12 mouse cellular contexts compared by ENCODE assay signal in genomic region chr17:63685956-63686355, GRCm38 (mm10).
DNase-seq lines count a peak whose midpoint lies in the region; ATAC-seq and TF ChIP-seq lines count a peak whose summit lies in the region.
"Had no signal": no experiment of that assay in that cellular context is flagged by ENCODE, and none has a peak within 500 bp of the region (broad histone marks: within the 10 kb centered on the region; RNA-seq: fewer than 3 reads in every experiment).

No protein-coding gene starts in this region.

- no peaks in the 10 kb centered on the region for H3K27me3 ChIP-seq in embryonic facial prominence, embryonic 15.5 days
- no peaks in the 10 kb centered on the region for H3K27me3 ChIP-seq in midbrain, postnatal 0 days (ENCODE audit: insufficient read depth, low read length)

- H3K4me1 ChIP-seq in embryonic facial prominence, embryonic 15.5 days: peaks cover 5% of the 10 kb centered on the region; the same call in 1 of the 2 replicates
- no peaks in the 10 kb centered on the region for H3K4me1 ChIP-seq in midbrain, postnatal 0 days (ENCODE audit: insufficient read depth, low read length)

- peak; percentile 47; the same call in 1 of the 2 replicates for ATAC-seq in embryonic facial prominence, embryonic 15.5 days (ENCODE audit: insufficient number of reproducible peaks, low FRiP score, low TSS enrichment, low read depth)
- ATAC-seq in midbrain, postnatal 0 days (ENCODE audit: low FRiP score): peak; percentile 76

- H3K36me3 ChIP-seq in embryonic facial prominence, embryonic 15.5 days: no peaks in the 10 kb centered on the region
- H3K36me3 ChIP-seq in midbrain, postnatal 0 days (ENCODE audit: insufficient read depth, low read length): no peaks in the 10 kb centered on the region

- 15% methylated on average over 4 of the region's 4 CpGs for WGBS in embryonic facial prominence, embryonic 15.5 days
- 32% methylated on average over 4 of the region's 4 CpGs for WGBS in midbrain, postnatal 0 days

- no peaks in the 10 kb centered on the region for H3K9me3 ChIP-seq in embryonic facial prominence, embryonic 15.5 days (replicated peaks)
- no peaks in the 10 kb centered on the region for H3K9me3 ChIP-seq in midbrain, postnatal 0 days (ENCODE audit: low read length)

- no peak overlapping the region for H3K9ac ChIP-seq in embryonic facial prominence, embryonic 15.5 days
- no peak overlapping the region for H3K9ac ChIP-seq in midbrain, postnatal 0 days (replicated peaks; ENCODE audit: low read length, poor library complexity, severe bottlenecking)
- H3K9ac ChIP-seq: liver, embryonic 14.5 days had no signal

- no peak overlapping the region for H3K4me2 ChIP-seq in embryonic facial prominence, embryonic 15.5 days (replicated peaks)
- H3K4me2 ChIP-seq in midbrain, postnatal 0 days (ENCODE audit: low read depth, low read length, poor library complexity, severe bottlenecking): no peak overlapping the region

- DNase-seq in kidney, adult 11 months: peak; percentile 41
- no peak for DNase-seq in kidney, postnatal 14 days
- peak; percentile 52 for DNase-seq in hindlimb bud, embryonic 11.5 days (ENCODE audit: extremely low spot score, low read depth, low spot score)
- DNase-seq in midbrain, postnatal 0 days (ENCODE audit: low spot score): peak; percentile 55
- no peak for DNase-seq in urinary bladder, postnatal 25 days (ENCODE audit: low spot score)
- DNase-seq in layer of hippocampus, postnatal 36 days: no peak
- DNase-seq: adrenal gland, adult 8-10 months; cerebellum, postnatal 36 days; heart, adult 2 months; heart, postnatal 14 days had no signal

- H3K27ac ChIP-seq in embryonic facial prominence, embryonic 15.5 days (replicated peaks): no peak overlapping the region
- H3K27ac ChIP-seq in midbrain, postnatal 0 days (ENCODE audit: low read depth, low read length): no peak overlapping the region
- H3K27ac ChIP-seq: heart, adult 2 months; liver, embryonic 14.5 days had no signal

- TF ChIP-seq CTCF in midbrain, postnatal 0 days (IDR thresholded peaks at IDR 0.05): no peak

- no peak overlapping the region for H3K4me3 ChIP-seq in embryonic facial prominence, embryonic 15.5 days (replicated peaks)
- H3K4me3 ChIP-seq in midbrain, postnatal 0 days (ENCODE audit: low read depth, low read length): no peak overlapping the region
- H3K4me3 ChIP-seq: heart, adult 2 months had no signal

Comparison
In these comparisons a context has a peak if more than half of its experiments do, and no peak if none do; other contexts are left out.
1. DNase-seq: peak in kidney, adult 11 months (single experiment), hindlimb bud, embryonic 11.5 days (single experiment) and midbrain, postnatal 0 days (single experiment); none in kidney, postnatal 14 days (single experiment), urinary bladder, postnatal 25 days (single experiment) and layer of hippocampus, postnatal 36 days (0 of 2).